Mouse (Mus musculus): ENCODE data around the gene Tmie.

DNA sequence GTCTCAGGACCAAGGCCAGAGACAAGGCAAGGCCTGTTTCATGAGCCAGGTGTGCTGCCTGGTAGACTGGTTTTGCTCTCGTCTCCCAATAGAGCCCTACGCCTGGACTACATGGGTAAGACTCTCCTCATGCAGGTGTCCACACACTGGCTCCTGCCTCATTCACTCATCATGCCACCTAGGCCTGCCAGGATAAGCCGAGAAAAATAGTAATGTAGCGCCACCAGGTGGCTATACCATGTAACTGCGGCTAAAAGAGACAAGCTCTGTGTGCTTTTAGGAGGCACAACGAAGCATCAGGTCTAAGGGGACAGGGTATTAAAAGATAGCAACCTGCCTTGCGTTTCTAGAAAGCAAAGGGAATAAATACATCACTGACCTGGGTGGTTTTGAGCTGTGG is 8.9 kb downstream of the Tmie start:
- TF ChIP-seq POLR2A (IDR thresholded peaks at IDR 0.05; ENCODE audit: insufficient read depth, low read length) (no peak), CTCF (IDR thresholded peaks at IDR 0.05; ENCODE audit: low read depth, low read length) (peak; percentile 56)

Measured in ES-Bruce4 (cell line).